Mouse (Mus musculus): ENCODE measurements around the gene Il20ra.
"Not testable (repeated sequence)": the region's sequence is repeated elsewhere in the genome, so short reads cannot be mapped to it uniquely, and the experiment has no call there.

Gene Il20ra

GRCm38 (mm10) chr10:19712421-19712836 lies at the start of gene Il20ra:
Gene Il20ra (plus strand): TSS chr10:19712570.
- DNase-seq: no peak

- no peak for DNase-seq
These were observed 43.4 kb upstream of the Il20ra start for GRCm38 (mm10) chr10:19668973-19669372.

- DNase-seq: no peak
These were observed 40.4 kb upstream of the Il20ra start for GRCm38 (mm10) chr10:19672015-19672414.

- no peak for DNase-seq
These were observed 39.2 kb upstream of the Il20ra start for GRCm38 (mm10) chr10:19673146-19673545.

- DNase-seq: no peak
These were observed 24.7 kb upstream of the Il20ra start for GRCm38 (mm10) chr10:19687686-19688085.

- no peak for DNase-seq
These were observed 21.1 kb upstream of the Il20ra start for GRCm38 (mm10) chr10:19691287-19691686.

GRCm38 (mm10) chr10:19691771-19692170 lies 20.6 kb upstream of the Il20ra start:
- DNase-seq: no peak

GRCm38 (mm10) chr10:19692332-19692731 lies 20.0 kb upstream of the Il20ra start:
- DNase-seq: no peak

- no peak for DNase-seq
These were observed 19.4 kb upstream of the Il20ra start for GRCm38 (mm10) chr10:19692988-19693387.

GRCm38 (mm10) chr10:19693629-19694028 lies 18.7 kb upstream of the Il20ra start:
- DNase-seq: no peak

- no peak for DNase-seq
These were observed 13.0 kb upstream of the Il20ra start for GRCm38 (mm10) chr10:19699331-19699730.

GRCm38 (mm10) chr10:19704445-19704844 lies 7.9 kb upstream of the Il20ra start:
- DNase-seq: no peak

- no peak for DNase-seq
These were observed 4.6 kb upstream of the Il20ra start for GRCm38 (mm10) chr10:19707768-19708167.

- DNase-seq: no peak
These were observed 3.9 kb upstream of the Il20ra start for GRCm38 (mm10) chr10:19708277-19709070.

- DNase-seq: no peak
These were observed 1.4 kb upstream of the Il20ra start for GRCm38 (mm10) chr10:19711020-19711419.

GRCm38 (mm10) chr10:19711551-19712171 lies 709 bp upstream of the Il20ra start:
- no peak for DNase-seq

- no peak for DNase-seq
These were observed 6.3 kb downstream of the Il20ra start for GRCm38 (mm10) chr10:19718627-19719026.

GRCm38 (mm10) chr10:19722320-19722719 lies 9.9 kb downstream of the Il20ra start:
- no peak for DNase-seq

- DNase-seq: no peak
These were observed 11.9 kb downstream of the Il20ra start for GRCm38 (mm10) chr10:19724158-19724832.

GRCm38 (mm10) chr10:19738442-19738841 lies 26.1 kb downstream of the Il20ra start:
- DNase-seq: not testable (repeated sequence)

- DNase-seq: no peak
These were observed 33.3 kb downstream of the Il20ra start for GRCm38 (mm10) chr10:19745662-19746061.

- DNase-seq: no peak
These were observed 33.8 kb downstream of the Il20ra start for GRCm38 (mm10) chr10:19746156-19746555.

GRCm38 (mm10) chr10:19747661-19748060 lies 35.3 kb downstream of the Il20ra start:
- DNase-seq: no peak

GRCm38 (mm10) chr10:19765459-19765858 lies 53.1 kb downstream of the Il20ra start:
- DNase-seq: no peak

Measured in cerebellum, adult 11 months (tissue).